Mouse (Mus musculus) brown adipose tissue, adult 24 weeks (tissue): ENCODE results near the gene Ccdc150. TPM values are rescaled to one million over a fixed set of nuclear protein-coding genes. Genes with fewer than 3 reads are reported as not detected.

Source experiments
- H3K27ac ChIP-seq: fragments of 200-500 bp; replicated peaks from 2 replicates; pipeline ENCODE4 v1.5.1; 2012; ENCODE audit warnings: low read depth, mild to moderate bottlenecking, low read length
- H3K4me1 ChIP-seq: fragments of 200-500 bp; 2 replicates; pipeline ENCODE4 v1.6.1; 2012; ENCODE audit warnings: low read length, mixed read lengths; ENCODE audit not compliant: control insufficient read depth, insufficient read depth, insufficient read length
- H3K4me3 ChIP-seq: fragments of 200-500 bp; 2 replicates; pipeline ENCODE4 v1.5.1; 2012; ENCODE audit warnings: low read depth, mild to moderate bottlenecking, low read length, moderate library complexity; ENCODE audit not compliant: insufficient read depth
- polyA plus RNA-seq: library from polyadenylated mRNA; stranded (reverse); fragments of >200 nt; gene quantifications from 2 replicates; pipeline ENCODE4 v1.2.4, GENCODE M21; 2012; ENCODE audit not compliant: missing spikeins, insufficient read depth, insufficient read length

Ccdc150 gene
- polyA plus RNA-seq, result not detected in 2 replicates

GRCm38 (mm10) chr1:54250158-54250866, at the start of gene Ccdc150:
TSS of gene Ccdc150 (plus strand) at chr1:54250683.
- Histone ChIP-seq H3K4me3 (peak within 1 kb of the TSS; percentile 60), H3K4me1 (no peaks in the 10 kb centered on the region), H3K27ac (no peak within 1 kb of the TSS)

GRCm38 (mm10) chr1:54220273-54220672, 30.2 kb upstream of the Ccdc150 start:
- Histone ChIP-seq H3K4me3 (no peak overlapping the region), H3K27ac (no peak overlapping the region), H3K4me1 (no peaks in the 10 kb centered on the region)

- H3K27ac ChIP-seq, result no peak overlapping the region
- H3K4me3 ChIP-seq, result no peak overlapping the region
- H3K4me1 ChIP-seq, result no peaks in the 10 kb centered on the region
Observed at GRCm38 (mm10) chr1:54242722-54243121, 7.8 kb upstream of the Ccdc150 start.

- Histone ChIP-seq H3K27ac (no peak overlapping the region), H3K4me3 (no peak overlapping the region), H3K4me1 (no peaks in the 10 kb centered on the region)
Observed at GRCm38 (mm10) chr1:54275552-54275951, 25.1 kb downstream of the Ccdc150 start.

GRCm38 (mm10) chr1:54279628-54280027, 29.1 kb downstream of the Ccdc150 start:
- Histone ChIP-seq H3K4me3 (no peak overlapping the region), H3K4me1 (no peaks in the 10 kb centered on the region), H3K27ac (no peak overlapping the region)

- no peak overlapping the region for H3K27ac ChIP-seq
- H3K4me3 ChIP-seq, result no peak overlapping the region
- H3K4me1 ChIP-seq, result no peaks in the 10 kb centered on the region
Observed at GRCm38 (mm10) chr1:54280651-54281050, 30.2 kb downstream of the Ccdc150 start.

GRCm38 (mm10) chr1:54306404-54306803, 55.9 kb downstream of the Ccdc150 start:
- no peak overlapping the region for H3K27ac ChIP-seq
- no peaks in the 10 kb centered on the region for H3K4me1 ChIP-seq
- no peak overlapping the region for H3K4me3 ChIP-seq

GRCm38 (mm10) chr1:54326647-54327046, 76.2 kb downstream of the Ccdc150 start:
- Histone ChIP-seq H3K4me3 (no peak overlapping the region), H3K27ac (no peak overlapping the region), H3K4me1 (no peaks in the 10 kb centered on the region)

- Histone ChIP-seq H3K4me3 (no peak overlapping the region), H3K27ac (no peak overlapping the region), H3K4me1 (no peaks in the 10 kb centered on the region)
Observed at GRCm38 (mm10) chr1:54327876-54328545, 77.5 kb downstream of the Ccdc150 start.

- Histone ChIP-seq H3K4me3 (no peak overlapping the region), H3K27ac (no peak overlapping the region), H3K4me1 (no peaks in the 10 kb centered on the region)
Observed at GRCm38 (mm10) chr1:54332988-54333387, 82.5 kb downstream of the Ccdc150 start.

- Histone ChIP-seq H3K4me1 (no peaks in the 10 kb centered on the region), H3K27ac (no peak overlapping the region), H3K4me3 (no peak overlapping the region)
Observed at GRCm38 (mm10) chr1:54354786-54355185, 104.3 kb downstream of the Ccdc150 start.

- no peak overlapping the region for H3K4me3 ChIP-seq
- no peak overlapping the region for H3K27ac ChIP-seq
- no peaks in the 10 kb centered on the region for H3K4me1 ChIP-seq
Observed at GRCm38 (mm10) chr1:54355485-54355884, 105.0 kb downstream of the Ccdc150 start.

- H3K27ac ChIP-seq, result no peak overlapping the region
Observed at GRCm38 (mm10) chr1:54356566-54356965, 106.1 kb downstream of the Ccdc150 start.

GRCm38 (mm10) chr1:54377506-54378051, 127.1 kb downstream of the Ccdc150 start:
- Histone ChIP-seq H3K27ac (no peak overlapping the region), H3K4me1 (peaks cover 2% of the 10 kb centered on the region; the same call in 1 of the 2 replicates), H3K4me3 (no peak overlapping the region)

More at GRCm38 (mm10) chr1:54356566-54356965, 106.1 kb downstream of the Ccdc150 start:
- Histone ChIP-seq H3K4me3 (no peak overlapping the region), H3K4me1 (no peaks in the 10 kb centered on the region)

- no peak overlapping the region for H3K4me3 ChIP-seq
Observed at GRCm38 (mm10) chr1:54380978-54381914, 130.8 kb downstream of the Ccdc150 start.

More at GRCm38 (mm10) chr1:54380978-54381914, 130.8 kb downstream of the Ccdc150 start:
- H3K27ac ChIP-seq, result no peak overlapping the region
- H3K4me1 ChIP-seq, result peaks cover 2% of the 10 kb centered on the region; the same call in 1 of the 2 replicates
